Mouse (Mus musculus) spleen, postnatal 10 days (tissue): ENCODE measurements around the gene 2810459M11Rik.

Source experiments
- DNase-seq, 2 experiments: peaks; one replicate each; pipeline ENCODE4 v3.0.0; 2021 to 2022; ENCODE audit warnings: low spot score in 2 of 2

Gene 2810459M11Rik

GRCm38 (mm10) chr1:86053198-86053921 lies 7.7 kb downstream of the 2810459M11Rik start:
- DNase-seq: no peak

- no peak for DNase-seq
Observed at GRCm38 (mm10) chr1:86054943-86055342, 9.3 kb downstream of the 2810459M11Rik start.

DNA sequence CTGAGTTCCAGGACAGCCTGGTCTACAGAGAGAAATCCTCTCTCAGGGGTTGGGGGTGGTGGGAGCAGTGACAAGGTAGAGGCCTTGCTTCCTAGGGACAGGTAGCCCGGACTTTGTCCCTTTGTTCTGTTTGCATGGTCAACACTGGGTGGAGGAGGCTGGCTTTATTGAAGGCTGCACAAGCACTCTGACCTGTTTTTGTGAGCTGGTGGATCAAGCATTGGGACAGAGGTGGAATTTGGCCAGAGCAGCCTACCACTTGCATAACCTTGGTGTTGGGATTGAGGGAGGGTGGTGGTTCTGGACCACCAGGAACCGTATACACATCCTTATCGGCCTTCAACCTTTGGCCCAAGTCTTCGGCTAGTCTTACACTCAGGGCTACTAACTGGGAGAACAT lies 10.6 kb downstream of the 2810459M11Rik start:
- DNase-seq: no peak

GRCm38 (mm10) chr1:86058856-86059769 lies 13.4 kb downstream of the 2810459M11Rik start:
- DNase-seq: peak; percentile 81 to 94

- DNase-seq: no peak
Observed at GRCm38 (mm10) chr1:86062523-86062922, 16.9 kb downstream of the 2810459M11Rik start.

GRCm38 (mm10) chr1:86064271-86064991 lies 18.8 kb downstream of the 2810459M11Rik start, which contains the start of gene Psmd1:
Psmd1 (plus strand) TSS chr1:86064387.
- DNase-seq: peak; percentile 94

DNA sequence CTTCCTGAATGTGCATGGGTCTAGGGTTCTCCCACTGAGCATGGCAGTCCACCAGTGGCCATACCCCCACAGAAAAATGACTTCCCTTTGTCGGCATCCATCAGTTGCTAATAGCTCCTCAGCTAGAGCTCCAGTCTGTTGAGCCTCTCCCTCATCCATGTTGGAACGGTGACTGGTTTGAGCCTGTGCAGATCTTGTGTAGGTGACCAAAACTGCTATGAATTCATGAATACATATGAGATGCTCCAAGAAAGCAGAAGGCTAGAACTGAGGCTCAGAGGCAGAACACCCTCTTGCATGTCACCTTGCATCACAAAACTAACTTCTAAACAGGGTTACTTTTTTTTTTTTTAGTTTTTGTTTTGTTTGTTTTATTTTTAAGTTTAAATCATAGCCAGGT lies 30.9 kb downstream of the 2810459M11Rik start:
- DNase-seq: no peak

- DNase-seq: no peak
Observed at GRCm38 (mm10) chr1:86094413-86094812, 48.8 kb downstream of the 2810459M11Rik start.

- DNase-seq: no peak
Observed at GRCm38 (mm10) chr1:86105054-86105453, 59.4 kb downstream of the 2810459M11Rik start.
